ENCODE assay signal across 22 mouse cellular contexts in genomic region chr1:157168891-157169290, GRCm38 (mm10).
DNase-seq lines count a peak whose midpoint lies in the region; TF ChIP-seq lines count a peak whose summit lies in the region.
"Had no signal": no experiment of that assay in that cellular context is flagged by ENCODE, and none has a peak within 500 bp of the region (broad histone marks: within the 10 kb centered on the region; RNA-seq: fewer than 3 reads in every experiment).

No protein-coding gene starts in this region.

- H3K4me1 ChIP-seq in lung, adult 2 months (ENCODE audit: control insufficient read depth, insufficient read depth, low read length) = no peaks in the 10 kb centered on the region
- H3K4me1 ChIP-seq: forebrain, embryonic 13.5 days; hindbrain, embryonic 12.5 days; limb, embryonic 15.5 days; liver, embryonic 15.5 days; megakaryocyte, embryonic 14.5 days; midbrain, embryonic 15.5 days; stomach, embryonic 15.5 days had no signal

- H3K4me3 ChIP-seq in lung, adult 2 months (replicated peaks; ENCODE audit: extremely low read depth, low read depth, low read length) = no peak overlapping the region
- H3K4me3 ChIP-seq: erythroblast, embryonic 14.5 days; forebrain, embryonic 13.5 days; hindbrain, embryonic 12.5 days; limb, embryonic 15.5 days; liver, embryonic 15.5 days; megakaryocyte, embryonic 14.5 days; midbrain, embryonic 15.5 days; stomach, embryonic 15.5 days had no signal

- 75% methylated on average over 7 of the region's 7 CpGs for WGBS in lung, adult 2 months

- no peak for TF ChIP-seq CTCF in lung, adult 2 months (IDR thresholded peaks at IDR 0.05; ENCODE audit: insufficient read depth, low read length)

- DNase-seq in layer of hippocampus, adult 11-12 months (ENCODE audit: low spot score) = peak; percentile 54
- no peak for DNase-seq in layer of hippocampus, adult 9-10 months (ENCODE audit: low spot score)
- peak; percentile 90 for DNase-seq in brain, adult 2 months (ENCODE audit: low read depth, low spot score)
- DNase-seq in left cerebral cortex, adult 18-20 months (ENCODE audit: low spot score in 2 of 2) = peak; percentile 67 to 79
- peak; percentile 63 to 80 for DNase-seq in right cerebral cortex, postnatal 10 days (ENCODE audit: low spot score in 2 of 2)
- no peak for DNase-seq in lung, adult 18-20 months
- no peak for DNase-seq in lung, adult 2 months
- no peak for DNase-seq in natural killer cell, adult 2 months (ENCODE audit: low spot score in 2 of 2)
- DNase-seq: cerebellum, adult 9-10 months; gastrocnemius, postnatal 36 days; kidney, adult 2 months; kidney, postnatal 14 days; lung, postnatal 14 days; thymus, adult 2 months had no signal

- no peak for TF ChIP-seq POLR2A in lung, adult 2 months (IDR thresholded peaks at IDR 0.05; ENCODE audit: borderline replicate concordance, extremely low read depth, low read depth, low read length)

Comparison
In these comparisons a context has a peak if more than half of its experiments do, and no peak if none do; other contexts are left out.
1. DNase-seq: peak in layer of hippocampus, adult 11-12 months (single experiment), brain, adult 2 months (single experiment), left cerebral cortex, adult 18-20 months (2 of 2) and right cerebral cortex, postnatal 10 days (2 of 2); none in layer of hippocampus, adult 9-10 months (single experiment), lung, adult 18-20 months (0 of 2), lung, adult 2 months (single experiment) and natural killer cell, adult 2 months (0 of 2).